Mouse (Mus musculus): Measurements from ENCODE around the gene Ankib1. TPM values are rescaled to one million over a fixed set of nuclear protein-coding genes. Genes with fewer than 3 reads are reported as not detected.
"Not testable (repeated sequence)": the region's sequence is repeated elsewhere in the genome, so short reads cannot be mapped to it uniquely, and the experiment has no call there.

Ankib1 gene
- polyA plus RNA-seq, 1 experiment from 2014 or later: 15.6 TPM

DNA sequence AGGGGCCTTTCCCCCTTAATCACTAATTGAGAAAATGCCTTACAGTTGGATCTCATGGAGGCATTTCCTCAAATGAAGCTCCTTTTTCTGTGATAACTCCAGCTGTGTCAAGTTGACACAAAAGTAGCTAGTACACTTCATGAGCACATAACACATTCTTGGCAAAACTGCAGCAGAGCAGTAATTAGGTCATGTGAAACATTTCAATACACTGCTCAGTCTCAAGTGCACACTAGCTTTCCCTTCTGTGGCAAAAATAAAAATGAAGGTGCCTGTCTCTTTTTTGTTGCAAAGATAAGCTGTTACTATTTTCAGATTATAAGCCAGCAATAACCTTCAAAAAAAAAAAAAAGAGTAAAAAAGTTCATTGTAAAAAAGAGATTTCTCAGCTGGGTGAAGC lies 52.2 kb downstream of the Ankib1 start:
- H3K4me1 ChIP-seq (ENCODE audit: control insufficient read depth, insufficient read depth, low read length); H3K4me3 ChIP-seq (ENCODE audit: low read length); H3K4me2 ChIP-seq (replicated peaks; ENCODE audit: low read depth, low read length); H3K9me3 ChIP-seq (ENCODE audit: control insufficient read depth, low read length); H3K36me3 ChIP-seq (ENCODE audit: control insufficient read depth, insufficient read depth, low read length); H3K27ac ChIP-seq (ENCODE audit: low read depth, low read length); ATAC-seq (ENCODE audit: low FRiP score, low TSS enrichment); H3K27me3 ChIP-seq (ENCODE audit: control insufficient read depth, insufficient read depth, low read length); H3K9ac ChIP-seq (ENCODE audit: low read depth, low read length): not testable (repeated sequence)

DNA sequence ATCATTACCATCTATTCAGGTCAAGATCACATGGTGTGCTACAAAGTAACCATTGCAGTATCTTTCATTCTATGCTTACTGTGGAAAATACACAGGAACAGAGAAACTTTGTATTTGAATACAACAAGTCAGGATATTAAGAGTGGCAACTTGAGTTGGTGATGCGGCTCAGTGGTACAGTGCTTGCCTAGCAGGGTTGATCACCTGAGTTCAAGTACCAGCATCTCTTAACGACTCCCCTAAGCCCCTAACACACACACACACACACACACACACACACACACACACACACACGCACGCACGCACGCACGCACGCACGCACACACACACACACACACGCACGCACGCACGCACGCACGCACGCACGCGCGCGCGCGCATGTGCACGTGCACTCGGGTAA lies 69.9 kb downstream of the Ankib1 start:
- H3K27me3 ChIP-seq (ENCODE audit: control insufficient read depth, insufficient read depth, low read length); H3K9ac ChIP-seq (ENCODE audit: low read depth, low read length); H3K9me3 ChIP-seq (ENCODE audit: control insufficient read depth, low read length); ATAC-seq (ENCODE audit: low FRiP score, low TSS enrichment); H3K4me3 ChIP-seq (ENCODE audit: low read length); H3K36me3 ChIP-seq (ENCODE audit: control insufficient read depth, insufficient read depth, low read length); H3K4me1 ChIP-seq (ENCODE audit: control insufficient read depth, insufficient read depth, low read length); H3K27ac ChIP-seq (ENCODE audit: low read depth, low read length); H3K4me2 ChIP-seq (replicated peaks; ENCODE audit: low read depth, low read length): not testable (repeated sequence)
- 92% methylated on average over 20 of the region's 24 CpGs for WGBS

DNA sequence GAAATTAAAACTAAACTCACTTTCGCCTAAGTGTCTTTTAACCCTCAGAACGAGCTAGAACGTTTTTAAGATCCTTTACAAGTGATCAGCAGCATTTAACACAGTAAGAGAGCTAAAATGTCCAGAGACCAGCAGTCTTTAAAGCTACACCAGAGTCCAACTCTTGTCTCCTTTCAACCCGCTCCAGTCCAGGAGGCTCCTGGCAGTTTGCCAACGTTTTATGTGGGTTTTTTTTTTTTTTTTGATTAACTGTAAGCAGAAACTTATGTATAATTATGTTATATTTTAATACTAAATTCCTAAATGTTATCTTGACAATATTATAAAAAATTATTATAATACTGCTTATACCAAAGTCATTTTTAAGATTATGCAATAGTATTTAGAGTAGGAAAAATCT lies 73.9 kb downstream of the Ankib1 start:
- Histone ChIP-seq H3K9me3 (ENCODE audit: control insufficient read depth, low read length) (no peaks in the 10 kb centered on the region), H3K4me1 (ENCODE audit: control insufficient read depth, insufficient read depth, low read length) (no peaks in the 10 kb centered on the region), H3K4me2 (replicated peaks; ENCODE audit: low read depth, low read length) (no peak overlapping the region), H3K27me3 (ENCODE audit: control insufficient read depth, insufficient read depth, low read length) (no peaks in the 10 kb centered on the region), H3K27ac (ENCODE audit: low read depth, low read length) (no peak overlapping the region), H3K9ac (ENCODE audit: low read depth, low read length) (no peak overlapping the region), H3K36me3 (ENCODE audit: control insufficient read depth, insufficient read depth, low read length) (peaks cover 8% of the 10 kb centered on the region; the same call in 1 of the 2 replicates), H3K4me3 (ENCODE audit: low read length) (no peak overlapping the region)
- no peak for ATAC-seq (ENCODE audit: low FRiP score, low TSS enrichment)
- 77% methylated on average over 5 of the region's 5 CpGs for WGBS

DNA sequence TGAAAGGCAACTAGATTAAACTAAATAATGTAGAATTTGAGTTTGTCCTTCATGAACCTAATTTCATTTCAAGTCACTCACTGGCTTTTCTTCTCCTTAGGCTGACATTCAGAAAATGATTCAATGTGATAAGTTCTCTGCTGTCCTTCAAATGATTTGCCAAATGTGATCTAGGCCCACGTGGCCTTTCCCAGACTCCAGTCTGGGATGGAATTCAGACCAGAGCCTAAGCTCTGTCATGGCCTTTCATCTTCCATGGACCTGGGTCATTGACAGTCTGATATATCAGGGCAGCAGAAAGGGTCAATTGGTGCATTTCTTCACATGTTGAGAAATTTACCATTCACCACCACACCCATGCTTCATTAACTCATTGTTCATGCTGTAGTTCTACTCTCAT lies 77.2 kb downstream of the Ankib1 start:
- Histone ChIP-seq H3K27me3 (ENCODE audit: control insufficient read depth, insufficient read depth, low read length) (no peaks in the 10 kb centered on the region), H3K4me2 (replicated peaks; ENCODE audit: low read depth, low read length) (no peak overlapping the region), H3K4me3 (ENCODE audit: low read length) (no peak overlapping the region), H3K27ac (ENCODE audit: low read depth, low read length) (no peak overlapping the region), H3K36me3 (ENCODE audit: control insufficient read depth, insufficient read depth, low read length) (peaks cover 13% of the 10 kb centered on the region), H3K9me3 (ENCODE audit: control insufficient read depth, low read length) (no peaks in the 10 kb centered on the region), H3K9ac (ENCODE audit: low read depth, low read length) (no peak overlapping the region), H3K4me1 (ENCODE audit: control insufficient read depth, insufficient read depth, low read length) (no peaks in the 10 kb centered on the region)
- 76% methylated on average over 1 of the region's 1 CpGs for WGBS
- no peak for ATAC-seq (ENCODE audit: low FRiP score, low TSS enrichment)

DNA sequence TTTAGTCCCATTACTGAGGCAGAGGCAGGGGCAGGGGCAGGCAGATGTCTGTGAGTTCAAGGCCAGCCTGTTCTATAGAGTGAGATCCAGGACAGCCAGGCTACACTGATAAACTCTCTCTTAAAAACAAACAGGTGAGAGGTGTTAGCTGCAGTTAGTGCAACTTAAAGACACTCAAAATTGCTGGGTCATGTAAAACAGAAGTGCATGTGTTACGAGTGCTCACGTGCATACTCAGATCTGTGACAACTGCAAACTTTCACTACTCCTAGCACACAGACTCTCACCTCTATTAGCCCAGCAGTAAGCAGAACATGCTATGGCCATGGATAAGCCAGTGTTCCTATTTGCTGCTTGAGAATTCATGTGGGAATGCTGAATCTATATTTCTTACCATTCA lies 79.3 kb downstream of the Ankib1 start:
- Histone ChIP-seq H3K4me3 (ENCODE audit: low read length) (no peak overlapping the region), H3K27ac (ENCODE audit: low read depth, low read length) (no peak overlapping the region), H3K9me3 (ENCODE audit: control insufficient read depth, low read length) (no peaks in the 10 kb centered on the region), H3K4me1 (ENCODE audit: control insufficient read depth, insufficient read depth, low read length) (no peaks in the 10 kb centered on the region), H3K9ac (ENCODE audit: low read depth, low read length) (no peak overlapping the region), H3K27me3 (ENCODE audit: control insufficient read depth, insufficient read depth, low read length) (no peaks in the 10 kb centered on the region), H3K4me2 (replicated peaks; ENCODE audit: low read depth, low read length) (no peak overlapping the region), H3K36me3 (ENCODE audit: control insufficient read depth, insufficient read depth, low read length) (peaks cover 24% of the 10 kb centered on the region)
- ATAC-seq (ENCODE audit: low FRiP score, low TSS enrichment): no peak
- 89% methylated on average over 2 of the region's 2 CpGs for WGBS

DNA sequence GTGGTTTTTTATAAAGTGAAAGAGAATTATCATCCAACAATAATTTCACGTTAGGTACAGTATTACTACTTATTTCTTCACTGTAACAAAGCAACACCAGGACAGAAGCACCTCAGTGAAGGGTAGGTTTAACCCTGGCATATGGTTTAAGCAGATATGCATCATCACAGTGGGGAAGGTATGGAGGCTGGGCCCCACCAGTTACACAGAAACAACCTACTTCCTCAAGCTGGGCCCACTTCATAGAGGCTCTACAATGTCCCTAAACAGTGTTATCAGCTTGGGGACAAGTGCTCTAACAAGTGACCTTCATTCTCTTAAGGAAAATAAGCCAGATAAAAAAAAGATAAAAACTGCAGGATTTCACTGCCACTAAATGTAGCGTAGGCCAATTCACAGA lies 79.9 kb downstream of the Ankib1 start:
- H3K4me2 ChIP-seq (replicated peaks; ENCODE audit: low read depth, low read length): no peak overlapping the region
- H3K9me3 ChIP-seq (ENCODE audit: control insufficient read depth, low read length): no peaks in the 10 kb centered on the region
- H3K9ac ChIP-seq (ENCODE audit: low read depth, low read length): no peak overlapping the region
- no peaks in the 10 kb centered on the region for H3K4me1 ChIP-seq (ENCODE audit: control insufficient read depth, insufficient read depth, low read length)
- ATAC-seq (ENCODE audit: low FRiP score, low TSS enrichment): no peak
- H3K4me3 ChIP-seq (ENCODE audit: low read length): no peak overlapping the region
- WGBS: 94% methylated on average over 2 of the region's 2 CpGs
- H3K27me3 ChIP-seq (ENCODE audit: control insufficient read depth, insufficient read depth, low read length): no peaks in the 10 kb centered on the region
- no peak overlapping the region for H3K27ac ChIP-seq (ENCODE audit: low read depth, low read length)
- peaks cover 24% of the 10 kb centered on the region for H3K36me3 ChIP-seq (ENCODE audit: control insufficient read depth, insufficient read depth, low read length)

DNA sequence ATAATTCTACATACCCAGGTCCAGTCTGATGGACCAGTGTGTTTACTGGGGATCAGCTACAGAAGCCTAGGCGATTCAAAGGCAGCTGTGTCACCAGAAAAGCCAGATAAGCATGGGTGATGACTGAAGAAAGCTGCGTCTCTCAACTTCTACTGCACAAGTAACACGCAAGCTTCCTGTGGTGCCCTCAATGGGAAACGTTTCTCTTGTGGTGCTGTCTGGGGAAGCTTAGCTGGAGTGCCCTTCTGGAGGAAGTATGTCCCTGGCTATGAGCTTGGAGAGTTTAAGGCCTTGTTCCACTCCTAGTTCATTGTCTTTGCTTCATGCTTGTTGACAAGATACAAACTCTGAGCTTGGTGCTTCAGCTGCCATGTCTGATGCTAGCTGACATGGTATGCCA lies 83.4 kb downstream of the Ankib1 start:
- Histone ChIP-seq H3K9ac (ENCODE audit: low read depth, low read length) (no peak overlapping the region), H3K27ac (ENCODE audit: low read depth, low read length) (no peak overlapping the region), H3K4me1 (ENCODE audit: control insufficient read depth, insufficient read depth, low read length) (no peaks in the 10 kb centered on the region), H3K4me2 (replicated peaks; ENCODE audit: low read depth, low read length) (no peak overlapping the region), H3K4me3 (ENCODE audit: low read length) (no peak overlapping the region), H3K36me3 (ENCODE audit: control insufficient read depth, insufficient read depth, low read length) (peaks cover 22% of the 10 kb centered on the region), H3K27me3 (ENCODE audit: control insufficient read depth, insufficient read depth, low read length) (no peaks in the 10 kb centered on the region), H3K9me3 (ENCODE audit: control insufficient read depth, low read length) (no peaks in the 10 kb centered on the region)
- ATAC-seq (ENCODE audit: low FRiP score, low TSS enrichment): no peak
- WGBS: 97% methylated on average over 4 of the region's 4 CpGs

DNA sequence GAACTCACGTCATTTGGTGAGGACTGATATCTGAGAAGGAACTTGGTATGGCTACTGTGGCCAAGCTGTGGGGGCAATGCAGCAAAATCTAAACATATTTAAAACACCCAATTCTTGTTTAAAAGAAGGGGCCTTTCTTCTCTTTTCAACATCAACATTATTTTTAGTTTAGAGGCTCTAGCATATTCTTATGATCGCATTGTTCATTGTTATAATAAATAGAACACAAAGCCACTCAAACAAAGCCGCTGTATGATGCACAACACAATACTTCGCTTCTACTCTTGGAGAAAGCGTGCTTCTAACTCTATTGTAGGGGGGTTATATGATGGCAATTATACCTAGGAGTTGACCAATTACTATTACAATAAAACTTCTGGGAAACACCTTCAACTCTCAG lies 86.9 kb downstream of the Ankib1 start:
- no peak overlapping the region for H3K4me2 ChIP-seq (replicated peaks; ENCODE audit: low read depth, low read length)
- no peaks in the 10 kb centered on the region for H3K4me1 ChIP-seq (ENCODE audit: control insufficient read depth, insufficient read depth, low read length)
- no peak for ATAC-seq (ENCODE audit: low FRiP score, low TSS enrichment)
- H3K9me3 ChIP-seq (ENCODE audit: control insufficient read depth, low read length): no peaks in the 10 kb centered on the region
- no peaks in the 10 kb centered on the region for H3K27me3 ChIP-seq (ENCODE audit: control insufficient read depth, insufficient read depth, low read length)
- H3K9ac ChIP-seq (ENCODE audit: low read depth, low read length): no peak overlapping the region
- 93% methylated on average over 5 of the region's 5 CpGs for WGBS
- H3K36me3 ChIP-seq (ENCODE audit: control insufficient read depth, insufficient read depth, low read length): peaks cover 23% of the 10 kb centered on the region
- no peak overlapping the region for H3K27ac ChIP-seq (ENCODE audit: low read depth, low read length)
- no peak overlapping the region for H3K4me3 ChIP-seq (ENCODE audit: low read length)

DNA sequence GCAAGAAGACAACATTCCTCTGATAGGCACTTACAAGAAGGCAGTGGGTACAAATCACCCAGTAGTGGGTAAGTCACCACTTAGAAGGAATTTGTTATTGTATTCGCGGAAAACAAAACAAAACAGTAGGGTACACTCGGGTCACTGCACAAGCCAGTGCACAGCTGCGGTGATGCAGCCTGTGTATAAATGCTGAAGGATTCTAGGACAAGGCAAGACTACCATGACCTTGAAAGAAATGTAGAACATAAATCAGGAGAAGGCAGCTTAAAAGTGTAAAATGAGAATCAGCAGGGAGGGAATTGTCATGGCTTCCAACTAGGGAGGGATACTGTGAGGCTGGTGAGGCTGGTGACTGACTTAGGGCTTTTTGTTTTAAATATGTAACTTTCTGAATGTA lies 100.5 kb downstream of the Ankib1 start:
- Histone ChIP-seq H3K9me3 (ENCODE audit: control insufficient read depth, low read length) (no peaks in the 10 kb centered on the region), H3K27ac (ENCODE audit: low read depth, low read length) (no peak overlapping the region), H3K4me1 (ENCODE audit: control insufficient read depth, insufficient read depth, low read length) (no peaks in the 10 kb centered on the region), H3K36me3 (ENCODE audit: control insufficient read depth, insufficient read depth, low read length) (peaks cover 23% of the 10 kb centered on the region; the same call in 1 of the 2 replicates), H3K4me3 (ENCODE audit: low read length) (no peak overlapping the region), H3K4me2 (replicated peaks; ENCODE audit: low read depth, low read length) (no peak overlapping the region), H3K27me3 (ENCODE audit: control insufficient read depth, insufficient read depth, low read length) (no peaks in the 10 kb centered on the region), H3K9ac (ENCODE audit: low read depth, low read length) (no peak overlapping the region)
- 36% methylated on average over 4 of the region's 4 CpGs for WGBS
- ATAC-seq (ENCODE audit: low FRiP score, low TSS enrichment): peak; percentile 77

DNA sequence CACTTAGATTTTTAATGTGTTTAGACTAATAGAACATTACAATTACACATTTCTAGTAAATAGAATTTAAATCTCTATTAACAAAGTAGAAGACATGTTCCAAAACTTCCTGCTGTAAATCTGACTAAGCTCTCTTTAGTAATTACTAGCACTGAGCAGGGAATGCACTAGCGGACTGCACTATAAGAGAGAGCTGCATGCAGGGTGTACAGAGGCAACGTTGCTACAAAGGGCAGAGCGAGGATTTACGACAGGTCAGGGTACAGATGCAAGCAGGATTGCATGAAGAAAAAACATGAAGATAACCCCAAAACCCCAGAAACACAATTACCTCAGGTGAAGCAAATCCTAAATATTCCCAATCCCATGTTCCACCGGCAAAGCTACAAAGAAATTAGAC lies 102.7 kb downstream of the Ankib1 start:
- no peaks in the 10 kb centered on the region for H3K4me1 ChIP-seq (ENCODE audit: control insufficient read depth, insufficient read depth, low read length)
- no peak overlapping the region for H3K9ac ChIP-seq (ENCODE audit: low read depth, low read length)
- H3K4me2 ChIP-seq (replicated peaks; ENCODE audit: low read depth, low read length): no peak overlapping the region
- H3K27ac ChIP-seq (ENCODE audit: low read depth, low read length): no peak overlapping the region
- H3K36me3 ChIP-seq (ENCODE audit: control insufficient read depth, insufficient read depth, low read length): peaks cover 28% of the 10 kb centered on the region; the same call in 1 of the 2 replicates
- no peak for ATAC-seq (ENCODE audit: low FRiP score, low TSS enrichment)
- H3K9me3 ChIP-seq (ENCODE audit: control insufficient read depth, low read length): no peaks in the 10 kb centered on the region
- H3K4me3 ChIP-seq (ENCODE audit: low read length): no peak overlapping the region
- H3K27me3 ChIP-seq (ENCODE audit: control insufficient read depth, insufficient read depth, low read length): no peaks in the 10 kb centered on the region
- 83% methylated on average over 5 of the region's 5 CpGs for WGBS

Data from kidney, embryonic 14.5 days (tissue).